Mouse (Mus musculus): ENCODE results near the gene Nectin4. TPM values are rescaled to one million over a fixed set of nuclear protein-coding genes. Genes with fewer than 3 reads are reported as not detected.
"Not testable (repeated sequence)": the region's sequence is repeated elsewhere in the genome, so short reads cannot be mapped to it uniquely, and the experiment has no call there.

The Nectin4 gene
- polyA plus RNA-seq (2016; fragmentation: Nextera tagmentation; extraction: Ambion mirVana) = 1.2 and 1.8 TPM in 2 replicates

DNA sequence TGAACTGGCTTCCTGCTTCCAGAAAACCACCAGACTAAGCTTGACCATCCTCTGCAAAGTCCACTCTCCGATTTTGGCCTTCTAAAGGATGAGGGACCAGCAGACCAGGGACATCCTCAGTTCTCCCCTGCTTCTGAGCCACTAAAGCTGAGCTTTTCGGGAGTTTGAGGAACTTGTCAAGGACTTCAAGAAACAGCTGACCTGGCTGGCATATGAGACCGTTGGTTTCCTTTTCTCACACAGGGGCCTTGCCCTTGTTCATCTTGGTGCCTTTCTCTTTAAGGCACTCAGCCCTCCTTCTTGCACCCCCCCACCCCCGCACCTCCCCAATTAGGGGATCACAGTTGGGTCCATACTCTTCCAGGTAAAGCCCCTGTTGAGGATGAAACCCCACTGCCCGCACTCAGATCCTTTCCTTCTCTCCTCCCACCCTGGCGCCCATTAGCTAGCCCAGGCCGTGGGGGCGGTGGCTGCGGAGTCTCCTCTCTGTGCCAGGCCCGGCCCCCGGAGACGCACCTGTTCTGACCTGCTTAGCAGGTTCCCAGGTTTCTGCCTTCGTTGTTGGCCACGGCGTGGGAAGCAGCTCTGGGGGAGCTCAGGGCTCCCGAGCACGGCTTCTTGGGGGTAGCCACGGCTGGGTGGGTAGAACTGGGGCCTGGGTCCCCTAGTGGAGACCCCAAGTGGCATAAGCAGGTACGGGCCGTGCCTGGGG lies at the start of gene Nectin4:
Gene Nectin4 (plus strand): TSS at position 255 of the 712 bp plus-strand sequence.
- no peaks in the 10 kb centered on the region for H3K27me3 ChIP-seq (replicated peaks)
- no peak within 1 kb of the TSS for H3K4me2 ChIP-seq (replicated peaks)
- peaks cover 5% of the 10 kb centered on the region; the same call in 1 of the 2 replicates for H3K4me1 ChIP-seq
- H3K9ac ChIP-seq = no peak within 1 kb of the TSS
- no peak within 1 kb of the TSS for H3K4me3 ChIP-seq
- ATAC-seq (ENCODE audit: low FRiP score, low read depth) = no peak
- WGBS = 42% methylated on average over 20 of the region's 20 CpGs
- H3K36me3 ChIP-seq = no peaks in the 10 kb centered on the region
- H3K9me3 ChIP-seq = no peaks in the 10 kb centered on the region
- H3K27ac ChIP-seq = no peak within 1 kb of the TSS

- Histone ChIP-seq H3K9ac (no peak overlapping the region), H3K27ac (no peak overlapping the region), H3K4me2 (replicated peaks) (0 out of 2 replicates have a peak overlapping the region, but pooled peaks have one; percentile 9), H3K9me3 (no peaks in the 10 kb centered on the region), H3K4me3 (no peak overlapping the region), H3K27me3 (replicated peaks) (no peaks in the 10 kb centered on the region), H3K36me3 (no peaks in the 10 kb centered on the region), H3K4me1 (no peaks in the 10 kb centered on the region)
- no peak for ATAC-seq (ENCODE audit: low FRiP score, low read depth)
- WGBS = 23% methylated on average over 5 of the region's 5 CpGs
These were observed 49.7 kb upstream of the Nectin4 start for GRCm38 (mm10) chr1:171320151-171320550.

GRCm38 (mm10) chr1:171321415-171321814 lies 48.5 kb upstream of the Nectin4 start:
- Histone ChIP-seq H3K9ac (no peak overlapping the region), H3K9me3 (no peaks in the 10 kb centered on the region), H3K27ac (no peak overlapping the region), H3K4me1 (no peaks in the 10 kb centered on the region), H3K4me3 (no peak overlapping the region), H3K4me2 (replicated peaks) (no peak overlapping the region), H3K27me3 (replicated peaks) (no peaks in the 10 kb centered on the region), H3K36me3 (no peaks in the 10 kb centered on the region)
- ATAC-seq (ENCODE audit: low FRiP score, low read depth) = no peak

DNA sequence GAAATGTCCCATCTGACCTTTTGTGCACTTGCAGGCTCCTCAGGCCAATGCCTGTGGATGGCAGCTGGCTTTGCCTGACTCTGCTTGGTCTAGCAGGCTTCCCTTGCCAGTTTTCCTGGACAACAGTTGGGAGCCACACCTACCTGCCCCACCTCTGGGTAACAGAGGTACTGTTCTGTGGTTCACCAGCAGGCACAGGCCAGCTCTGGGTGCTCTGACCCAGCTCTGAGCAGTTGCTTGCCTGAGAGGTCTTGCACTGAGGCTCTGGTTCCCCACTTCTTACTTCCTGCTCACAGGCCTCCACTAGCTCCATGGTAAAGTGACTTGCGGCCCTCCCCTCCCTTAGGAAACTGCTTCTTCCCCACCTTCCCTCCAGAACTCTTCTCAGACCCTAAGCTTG lies 47.9 kb upstream of the Nectin4 start:
- no peak overlapping the region for H3K4me2 ChIP-seq (replicated peaks)
- H3K27ac ChIP-seq = no peak overlapping the region
- peak; percentile 17; the same call in 1 of the 2 replicates for ATAC-seq (ENCODE audit: low FRiP score, low read depth)
- H3K4me3 ChIP-seq = no peak overlapping the region
- H3K4me1 ChIP-seq = no peaks in the 10 kb centered on the region
- no peaks in the 10 kb centered on the region for H3K27me3 ChIP-seq (replicated peaks)
- 83% methylated on average over 1 of the region's 1 CpGs for WGBS
- no peaks in the 10 kb centered on the region for H3K9me3 ChIP-seq
- H3K36me3 ChIP-seq = no peaks in the 10 kb centered on the region
- H3K9ac ChIP-seq = no peak overlapping the region

DNA sequence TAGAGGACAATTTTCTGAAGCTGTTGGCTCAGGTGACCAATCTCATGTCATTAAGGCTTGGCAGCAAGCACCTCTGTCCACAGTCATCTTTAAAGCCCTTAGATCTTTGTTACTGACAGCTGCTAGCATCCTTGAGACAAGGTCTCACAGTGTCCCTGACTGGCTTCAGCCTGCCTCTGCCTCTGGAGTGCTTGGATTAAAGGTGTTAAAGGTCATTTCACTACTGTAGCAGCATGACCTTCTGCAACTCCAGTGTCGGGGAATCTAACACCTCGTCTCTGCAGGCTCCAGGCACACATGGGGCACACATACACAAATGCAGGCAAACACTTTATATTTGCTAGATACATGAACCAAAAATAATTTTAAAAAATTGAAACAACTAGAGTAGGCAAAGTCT lies 44.3 kb upstream of the Nectin4 start:
- no peaks in the 10 kb centered on the region for H3K36me3 ChIP-seq
- WGBS = 80% methylated on average over 2 of the region's 2 CpGs

DNA sequence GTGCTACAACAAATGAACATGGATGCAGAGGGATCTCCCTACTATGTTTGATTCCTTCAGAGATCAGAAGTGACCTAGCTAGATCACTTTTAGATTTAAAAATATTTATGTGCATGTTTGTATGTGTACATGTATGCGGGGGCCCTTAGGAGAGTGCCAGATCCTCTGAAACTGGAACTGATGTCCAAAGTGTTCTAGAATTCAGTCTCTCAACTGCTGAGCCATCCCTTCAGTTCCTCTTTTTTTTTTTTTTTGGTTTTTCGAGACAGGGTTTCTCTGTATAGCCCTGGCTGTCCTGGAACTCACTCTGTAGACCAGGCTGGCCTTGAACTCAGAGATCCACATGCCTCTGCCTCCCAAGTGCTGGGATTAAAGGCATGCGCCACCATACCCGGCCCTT lies 43.3 kb upstream of the Nectin4 start:
- H3K27ac ChIP-seq; H3K27me3 ChIP-seq (replicated peaks); H3K4me2 ChIP-seq (replicated peaks); H3K36me3 ChIP-seq; H3K4me3 ChIP-seq; H3K9ac ChIP-seq; H3K9me3 ChIP-seq; ATAC-seq (ENCODE audit: low FRiP score, low read depth): not testable (repeated sequence)
- peaks cover 25% of the 10 kb centered on the region for H3K4me1 ChIP-seq
- 94% methylated on average over 4 of the region's 4 CpGs for WGBS

More for the DNA sequence above, 44.3 kb upstream of the Nectin4 start:
- H3K4me2 ChIP-seq (replicated peaks) = no peak overlapping the region
- no peak overlapping the region for H3K9ac ChIP-seq
- ATAC-seq (ENCODE audit: low FRiP score, low read depth) = no peak
- no peak overlapping the region for H3K27ac ChIP-seq
- H3K9me3 ChIP-seq = no peaks in the 10 kb centered on the region
- no peak overlapping the region for H3K4me3 ChIP-seq
- no peaks in the 10 kb centered on the region for H3K27me3 ChIP-seq (replicated peaks)
- H3K4me1 ChIP-seq = peaks cover 19% of the 10 kb centered on the region

GRCm38 (mm10) chr1:171328244-171328643 lies 41.7 kb upstream of the Nectin4 start:
- Histone ChIP-seq H3K9me3 (no peaks in the 10 kb centered on the region), H3K27ac (peak overlapping the region; percentile 97), H3K36me3 (peaks cover 3% of the 10 kb centered on the region; the same call in 1 of the 2 replicates), H3K4me3 (peak overlapping the region; percentile 89), H3K4me2 (replicated peaks) (peak overlapping the region; percentile 90), H3K4me1 (peaks cover 35% of the 10 kb centered on the region), H3K9ac (peak overlapping the region; percentile 93), H3K27me3 (replicated peaks) (no peaks in the 10 kb centered on the region)
- ATAC-seq (ENCODE audit: low FRiP score, low read depth) = 0 out of 2 replicates have a peak, but pooled peaks have one; percentile 0
- 40% methylated on average over 9 of the region's 9 CpGs for WGBS

GRCm38 (mm10) chr1:171328839-171329432 lies 41.0 kb upstream of the Nectin4 start, which contains the start of gene Dedd:
Gene Dedd, plus strand, starts transcription at chr1:171329145.
- H3K27me3 ChIP-seq (replicated peaks) = no peaks in the 10 kb centered on the region
- peaks cover 35% of the 10 kb centered on the region for H3K4me1 ChIP-seq
- WGBS = under 1% methylated on average over 47 of the region's 48 CpGs
- peak; percentile 94 for ATAC-seq (ENCODE audit: low FRiP score, low read depth)
- H3K9ac ChIP-seq = peak within 1 kb of the TSS; percentile 93
- peak within 1 kb of the TSS; percentile 90 for H3K4me2 ChIP-seq (replicated peaks)
- H3K27ac ChIP-seq = peak within 1 kb of the TSS; percentile 97
- H3K9me3 ChIP-seq = no peaks in the 10 kb centered on the region
- H3K36me3 ChIP-seq = peaks cover 3% of the 10 kb centered on the region
- peak within 1 kb of the TSS; percentile 89 for H3K4me3 ChIP-seq

- 3% methylated on average over 53 of the region's 61 CpGs for WGBS
- Histone ChIP-seq H3K27me3 (replicated peaks) (no peaks in the 10 kb centered on the region), H3K9me3 (no peaks in the 10 kb centered on the region), H3K4me3 (peak overlapping the region; percentile 89), H3K4me1 (peaks cover 35% of the 10 kb centered on the region), H3K9ac (peak overlapping the region; percentile 93), H3K4me2 (replicated peaks) (peak overlapping the region; percentile 90), H3K36me3 (peaks cover 3% of the 10 kb centered on the region), H3K27ac (peak overlapping the region; percentile 97)
- ATAC-seq (ENCODE audit: low FRiP score, low read depth) = peak; percentile 89
These were observed 40.3 kb upstream of the Nectin4 start for GRCm38 (mm10) chr1:171329433-171330215.

- Histone ChIP-seq H3K27me3 (replicated peaks) (no peaks in the 10 kb centered on the region), H3K27ac (peak overlapping the region; percentile 97), H3K36me3 (peaks cover 3% of the 10 kb centered on the region), H3K4me3 (peak overlapping the region; percentile 89), H3K9ac (peak overlapping the region; percentile 93), H3K4me1 (peaks cover 35% of the 10 kb centered on the region), H3K4me2 (replicated peaks) (peak overlapping the region; percentile 90), H3K9me3 (no peaks in the 10 kb centered on the region)
- peak; percentile 16; the same call in 1 of the 2 replicates for ATAC-seq (ENCODE audit: low FRiP score, low read depth)
- 2% methylated on average over 4 of the region's 4 CpGs for WGBS
These were observed 39.7 kb upstream of the Nectin4 start for GRCm38 (mm10) chr1:171330216-171330560.

DNA sequence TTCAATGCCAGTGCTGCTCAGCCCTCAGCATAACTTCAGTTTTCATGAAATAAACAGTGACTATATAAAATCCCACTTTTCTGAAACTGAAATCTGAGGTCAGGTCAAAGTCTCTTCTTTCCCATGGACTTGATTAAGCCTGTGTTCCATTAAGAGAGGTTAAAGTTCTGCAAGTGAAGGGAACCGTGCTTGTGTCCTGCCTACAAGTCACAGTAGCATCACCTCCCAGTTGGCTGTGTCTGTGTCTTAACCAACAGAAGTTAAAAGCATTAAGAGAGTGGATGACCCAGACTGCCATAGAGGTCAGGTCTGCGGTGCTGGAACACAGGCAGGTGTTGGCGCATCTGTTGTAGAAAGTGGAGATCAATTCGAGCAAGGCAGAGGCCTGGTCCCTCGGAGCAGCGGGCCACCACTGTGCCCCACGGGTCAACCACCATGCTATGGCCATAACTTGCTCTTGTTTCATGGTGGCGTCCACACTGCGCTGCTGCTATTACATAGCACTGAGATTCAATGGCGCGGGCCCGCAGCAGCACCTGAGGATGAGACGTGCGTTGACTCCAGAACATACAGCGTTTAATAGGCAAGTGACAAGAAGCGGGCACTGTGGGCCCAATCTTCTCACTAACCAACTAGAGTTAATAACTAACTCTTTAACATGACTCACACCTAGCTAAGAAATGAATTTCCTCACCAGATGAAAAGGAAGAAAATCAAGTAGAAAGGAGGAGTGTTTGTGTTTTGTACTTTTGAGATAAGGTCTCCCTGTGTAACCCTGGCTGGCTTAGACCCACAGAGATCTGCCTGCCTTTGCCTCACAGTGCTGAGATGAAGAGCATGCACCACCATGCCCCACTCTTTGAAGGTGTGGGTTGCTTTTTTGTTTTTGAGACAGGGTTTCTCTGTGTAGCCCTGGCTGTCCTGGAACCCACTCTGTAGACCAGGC lies 27.4 kb upstream of the Nectin4 start:
- ATAC-seq (ENCODE audit: low FRiP score, low read depth) = no peak
- Histone ChIP-seq H3K9me3 (peaks cover 6% of the 10 kb centered on the region; the same call in 1 of the 2 replicates), H3K27me3 (replicated peaks) (no peaks in the 10 kb centered on the region), H3K4me2 (replicated peaks) (no peak overlapping the region), H3K4me3 (no peak overlapping the region), H3K27ac (no peak overlapping the region), H3K4me1 (peaks cover 22% of the 10 kb centered on the region), H3K36me3 (peaks cover 59% of the 10 kb centered on the region), H3K9ac (no peak overlapping the region)
- WGBS = 94% methylated on average over 16 of the region's 16 CpGs

All from neural tube, embryonic 12.5 days (tissue).